Mouse (Mus musculus) Patski (cell line): Measurements from ENCODE around the gene Olfr639. TPM values are rescaled to one million over a fixed set of nuclear protein-coding genes. Genes with fewer than 3 reads are reported as not detected.
"Not testable (repeated sequence)": the region's sequence is repeated elsewhere in the genome, so short reads cannot be mapped to it uniquely, and the experiment has no call there.

Source experiments
- ATAC-seq: fragments of 100-300 bp; one replicate; pipeline ENCODE4 v1.8.0; 2021
- CTCF ChIA-PET: fragments of 350-600 bp; sonication (Branson Sonifier 250); formaldehyde crosslinking; loops from one replicate; lab custom pipeline; 2022; ENCODE audit warnings: inconsistent platforms; lab: Charles Lee
- POLR2A ChIA-PET: fragments of 350-600 bp; sonication (Branson Sonifier 250); formaldehyde crosslinking; loops from one replicate; lab custom pipeline; 2022; ENCODE audit warnings: antibody characterized with exemption, inconsistent platforms; lab: Charles Lee
- DNase-seq: peaks from one replicate; pipeline ENCODE4 v3.0.0-alpha.2; 2011; ENCODE audit warnings: low read depth, low spot score
- H3K27me3 ChIP-seq: fragments of 371-371 bp; one replicate; pipeline ENCODE4 v1.5.1; 2021
- CTCF ChIP-seq: fragments of 100-300 bp; IDR thresholded peaks from one replicate; pipeline ENCODE4 v1.5.1; 2021
- in situ Hi-C: fragments of 300-500 bp; cut with MboI; formaldehyde crosslinking; loops from 3 replicates; pipeline ENCODE4 v1.11.1; 2018; ENCODE audit warnings: low pct_unique_long_range_greater_than_20kb, mixed read lengths
- polyA plus RNA-seq: library from polyadenylated mRNA; unstranded; gene quantifications from one replicate; pipeline ENCODE4 v1.2.3, GENCODE M21; 2021

Olfr639 gene
- polyA plus RNA-seq, 1 experiment from 2014 or later, result 0.03 TPM

- no peaks in the 10 kb centered on the region for H3K27me3 ChIP-seq
- CTCF ChIA-PET, result no interaction called here
- no peak for TF ChIP-seq CTCF
- ATAC-seq (no peak), DNase-seq (no peak)
- in situ Hi-C loops, result no loop called here
- POLR2A ChIA-PET, result no interaction called here
These were observed 18.7 kb downstream of the Olfr639 start, which contains the start of gene Olfr638 for GRCm38 (mm10) chr7:103998446-103998845. Olfr638 (plus strand) TSS chr7:103998746.

- in situ Hi-C loops, result no loop called here
- no peak for ATAC-seq
These were observed 45.3 kb downstream of the Olfr639 start for GRCm38 (mm10) chr7:103971782-103972181.

GRCm38 (mm10) chr7:103970852-103971251 lies 46.3 kb downstream of the Olfr639 start, which contains the start of gene Olfr635:
Olfr635 (plus strand) TSS chr7:103971152.
- no peak for TF ChIP-seq CTCF
- in situ Hi-C loops, result no loop called here
- CTCF ChIA-PET, result no interaction called here
- H3K27me3 ChIP-seq, result no peaks in the 10 kb centered on the region
- ATAC-seq (no peak), DNase-seq (no peak)
- POLR2A ChIA-PET, result no interaction called here

More at GRCm38 (mm10) chr7:103971782-103972181, 45.3 kb downstream of the Olfr639 start:
- H3K27me3 ChIP-seq, result no peaks in the 10 kb centered on the region
- ChIA-PET CTCF (no interaction called here), POLR2A (no interaction called here)
- TF ChIP-seq CTCF, result no peak
- DNase-seq, result no peak

GRCm38 (mm10) chr7:103966873-103967272 lies 50.2 kb downstream of the Olfr639 start:
- peak; percentile 79 for ATAC-seq

More at GRCm38 (mm10) chr7:103966873-103967272, 50.2 kb downstream of the Olfr639 start:
- peak; percentile 64 for DNase-seq
- in situ Hi-C loops, H3K27me3 ChIP-seq, POLR2A ChIA-PET, CTCF ChIA-PET: not testable (repeated sequence)

Other genes with a start within 250 kb of the Olfr639 start
- gene Olfr69, start 245.7 kb downstream of the Olfr639 start, polyA plus RNA-seq, result not detected
- gene Olfr68, start 237.6 kb downstream of the Olfr639 start, polyA plus RNA-seq, result not detected
- gene Olfr67, start 225.5 kb downstream of the Olfr639 start, polyA plus RNA-seq, result not detected
- not detected for gene Hbb-bt, start 203.3 kb downstream of the Olfr639 start, polyA plus RNA-seq
- not detected for gene Hbb-bs, start 189.2 kb downstream of the Olfr639 start, polyA plus RNA-seq
- gene Hbb-bh2, start 176.8 kb downstream of the Olfr639 start, polyA plus RNA-seq, result not detected
- not detected for gene Hbb-bh1, start 174.1 kb downstream of the Olfr639 start, polyA plus RNA-seq
- not detected for gene Hbb-y, start 164.1 kb downstream of the Olfr639 start, polyA plus RNA-seq
- gene Olfr66, start 131.1 kb downstream of the Olfr639 start, polyA plus RNA-seq, result not detected
- gene Olfr64, start 122.8 kb downstream of the Olfr639 start, polyA plus RNA-seq, result not detected
- not detected for gene Olfr65, start 113.8 kb downstream of the Olfr639 start, polyA plus RNA-seq
- gene Olfr631, start 88.5 kb downstream of the Olfr639 start, polyA plus RNA-seq, result not detected
- not detected for gene Olfr632, start 83.0 kb downstream of the Olfr639 start, polyA plus RNA-seq
- gene Olfr633, start 72.9 kb downstream of the Olfr639 start, polyA plus RNA-seq, result not detected
- not detected for gene Olfr635, start 46.2 kb downstream of the Olfr639 start, polyA plus RNA-seq
- not detected for gene Olfr638, start 18.6 kb downstream of the Olfr639 start, polyA plus RNA-seq
- gene Olfr640, start 8.3 kb upstream of the Olfr639 start, polyA plus RNA-seq, result not detected
- gene Olfr641, start 18.1 kb upstream of the Olfr639 start, polyA plus RNA-seq, result not detected
- not detected for gene Olfr642, start 35.4 kb upstream of the Olfr639 start, polyA plus RNA-seq
- gene 4930516K23Rik, start 44.1 kb upstream of the Olfr639 start, polyA plus RNA-seq, result not detected
- not detected for gene Olfr644, start 54.6 kb upstream of the Olfr639 start, polyA plus RNA-seq
- gene Olfr645, start 68.2 kb upstream of the Olfr639 start, polyA plus RNA-seq, result not detected
- gene Olfr646, start 87.6 kb upstream of the Olfr639 start, polyA plus RNA-seq, result 0.04 TPM
- gene Ubqln5, start 112.5 kb upstream of the Olfr639 start, polyA plus RNA-seq, result not detected
- not detected for gene Olfr643, start 120.1 kb upstream of the Olfr639 start, polyA plus RNA-seq
- not detected for gene Ubqln3, start 126.0 kb upstream of the Olfr639 start, polyA plus RNA-seq
- not detected for gene Ubqlnl, start 133.3 kb upstream of the Olfr639 start, polyA plus RNA-seq
- not detected for gene Olfm5, start 147.5 kb upstream of the Olfr639 start, polyA plus RNA-seq
- 0.03 TPM for gene Olfr648, start 166.1 kb upstream of the Olfr639 start, polyA plus RNA-seq
- not detected for gene Olfr649, start 178.7 kb upstream of the Olfr639 start, polyA plus RNA-seq
- 0.08 TPM for gene Trim6, start 201.5 kb upstream of the Olfr639 start, polyA plus RNA-seq
- gene Trim34a, start 227.2 kb upstream of the Olfr639 start, polyA plus RNA-seq, result 1.6 TPM